16 mouse cellular contexts compared by ENCODE assay signal in genomic region chr14:108464192-108464591, GRCm38 (mm10).
"Had no signal": no experiment of that assay in that cellular context is flagged by ENCODE, and none has a peak within 500 bp of the region (broad histone marks: within the 10 kb centered on the region; RNA-seq: fewer than 3 reads in every experiment).

No protein-coding gene starts in this region.

- DNase-seq: kidney, postnatal 25 days; lung, adult 2 months; lung, postnatal 36 days; right cerebral cortex, adult 18-20 months; right cerebral cortex, postnatal 25 days; thymus, postnatal 4 days had no signal

- H3K9me3 ChIP-seq: limb, embryonic 10.5 days; liver, embryonic 15.5 days; midbrain, embryonic 13.5 days; neural tube, embryonic 15.5 days had no signal

- H3K36me3 ChIP-seq: limb, embryonic 10.5 days; liver, embryonic 15.5 days; midbrain, embryonic 13.5 days; neural tube, embryonic 15.5 days had no signal

- H3K4me1 ChIP-seq: limb, embryonic 10.5 days; liver, embryonic 15.5 days; midbrain, embryonic 13.5 days; neural tube, embryonic 15.5 days had no signal

- H3K4me2 ChIP-seq: liver, embryonic 11.5 days; liver, embryonic 15.5 days; midbrain, embryonic 13.5 days; neural tube, embryonic 15.5 days had no signal

- H3K9ac ChIP-seq: liver, embryonic 15.5 days; midbrain, embryonic 13.5 days; neural tube, embryonic 15.5 days had no signal

- H3K27ac ChIP-seq: layer of hippocampus, adult 2 months; left cerebral cortex, adult 2 months; limb, embryonic 10.5 days; liver, embryonic 15.5 days; midbrain, embryonic 13.5 days; neural tube, embryonic 15.5 days; stomach, postnatal 0 days had no signal

- H3K4me3 ChIP-seq: layer of hippocampus, adult 2 months; left cerebral cortex, adult 2 months; limb, embryonic 10.5 days; liver, embryonic 15.5 days; midbrain, embryonic 13.5 days; myocyte; neural tube, embryonic 15.5 days had no signal

- H3K27me3 ChIP-seq: liver, embryonic 15.5 days; midbrain, embryonic 13.5 days; neural tube, embryonic 15.5 days had no signal

- ATAC-seq: lung, postnatal 0 days; midbrain, embryonic 13.5 days had no signal
